Mouse (Mus musculus): ENCODE data around the gene Frmd4a.
"Not testable (repeated sequence)": the region's sequence is repeated elsewhere in the genome, so short reads cannot be mapped to it uniquely, and the experiment has no call there.

The Frmd4a gene

GRCm38 (mm10) chr2:4222497-4222828, 204.9 kb downstream of the Frmd4a start:
- DNase-seq = no peak

- no peak for DNase-seq
Observed at GRCm38 (mm10) chr2:4223316-4223715, 205.8 kb downstream of the Frmd4a start.

- no peak for DNase-seq
Observed at GRCm38 (mm10) chr2:4226941-4227558, 209.5 kb downstream of the Frmd4a start.

- no peak for DNase-seq
Observed at GRCm38 (mm10) chr2:4227563-4227962, 210.0 kb downstream of the Frmd4a start.

- DNase-seq = no peak
Observed at GRCm38 (mm10) chr2:4228510-4228909, 211.0 kb downstream of the Frmd4a start.

GRCm38 (mm10) chr2:4232335-4232734, 214.8 kb downstream of the Frmd4a start:
- no peak for DNase-seq

- no peak for DNase-seq
Observed at GRCm38 (mm10) chr2:4232761-4233322, 215.3 kb downstream of the Frmd4a start.

- DNase-seq = no peak
Observed at GRCm38 (mm10) chr2:4237686-4238085, 220.2 kb downstream of the Frmd4a start.

GRCm38 (mm10) chr2:4249723-4250122, 232.2 kb downstream of the Frmd4a start:
- DNase-seq = no peak

GRCm38 (mm10) chr2:4252541-4253291, 235.2 kb downstream of the Frmd4a start:
- DNase-seq = no peak

GRCm38 (mm10) chr2:4253348-4253747, 235.8 kb downstream of the Frmd4a start:
- peak in 1 of 2 experiments; percentile 5 for DNase-seq

- DNase-seq = no peak
Observed at GRCm38 (mm10) chr2:4254083-4254482, 236.6 kb downstream of the Frmd4a start.

- DNase-seq = no peak
Observed at GRCm38 (mm10) chr2:4256242-4256641, 238.7 kb downstream of the Frmd4a start.

- no peak for DNase-seq
Observed at GRCm38 (mm10) chr2:4257604-4258003, 240.1 kb downstream of the Frmd4a start.

- not testable (repeated sequence) for DNase-seq
Observed at GRCm38 (mm10) chr2:4258803-4259202, 241.3 kb downstream of the Frmd4a start.

GRCm38 (mm10) chr2:4260324-4261058, 243.0 kb downstream of the Frmd4a start:
- DNase-seq = no peak

GRCm38 (mm10) chr2:4262667-4263066, 245.2 kb downstream of the Frmd4a start:
- DNase-seq = no peak

GRCm38 (mm10) chr2:4267377-4267776, 249.9 kb downstream of the Frmd4a start:
- no peak for DNase-seq

- DNase-seq = no peak
Observed at GRCm38 (mm10) chr2:4282777-4283176, 265.3 kb downstream of the Frmd4a start.

GRCm38 (mm10) chr2:4285693-4286291, 268.3 kb downstream of the Frmd4a start:
- no peak for DNase-seq

GRCm38 (mm10) chr2:4286390-4286901, 268.9 kb downstream of the Frmd4a start:
- no peak for DNase-seq

GRCm38 (mm10) chr2:4290475-4290874, 273.0 kb downstream of the Frmd4a start:
- DNase-seq = no peak

GRCm38 (mm10) chr2:4291100-4291499, 273.6 kb downstream of the Frmd4a start:
- DNase-seq = no peak
